ENCODE assay signal across 30 mouse cellular contexts in genomic region chr17:47715037-47715436, GRCm38 (mm10). TPM values are rescaled to one million over a fixed set of nuclear protein-coding genes. Genes with fewer than 3 reads are reported as not detected.
DNase-seq lines count a peak whose midpoint lies in the region; ATAC-seq and TF ChIP-seq lines count a peak whose summit lies in the region.
"Had no signal": no experiment of that assay in that cellular context is flagged by ENCODE, and none has a peak within 500 bp of the region (broad histone marks: within the 10 kb centered on the region; RNA-seq: fewer than 3 reads in every experiment).

No protein-coding gene starts in this region.

- H3K27ac ChIP-seq in bone marrow macrophage, adult 2 months (ENCODE audit: insufficient read depth, low read depth, low read length) = 0 out of 2 replicates have a peak overlapping the region, but pooled peaks have one; percentile 24
- H3K27ac ChIP-seq: embryonic facial prominence, embryonic 10.5 days; embryonic facial prominence, embryonic 12.5 days; forebrain, embryonic 13.5 days; forebrain, embryonic 15.5 days had no signal

- peak; percentile 83 for ATAC-seq in granulocyte monocyte progenitor cell, adult 5-6 weeks (replicated peaks; ENCODE audit: poor library complexity, severe bottlenecking)
- ATAC-seq in megakaryocyte progenitor cell, adult 5-6 weeks (replicated peaks; ENCODE audit: poor library complexity) = peak; percentile 72
- ATAC-seq: activated CD4-positive, CD25-positive, alpha-beta regulatory T cell, adult 4 months; CD4-positive, CD25-positive, alpha-beta regulatory T cell, adult 4 months; forebrain, embryonic 13.5 days; forebrain, embryonic 15.5 days; forebrain, postnatal 0 days; Patski had no signal

- no peak overlapping the region for H3K4me3 ChIP-seq in bone marrow macrophage, adult 2 months (ENCODE audit: insufficient read depth, low read length)
- H3K4me3 ChIP-seq: embryonic facial prominence, embryonic 10.5 days; embryonic facial prominence, embryonic 12.5 days; forebrain, embryonic 13.5 days; forebrain, embryonic 15.5 days had no signal

- DNase-seq in heart, adult 11 months = no peak
- no peak for DNase-seq in left cerebral cortex, postnatal 25 days (ENCODE audit: low spot score in 2 of 2)
- DNase-seq: adrenal gland, adult 8-10 months; adrenal gland, postnatal 14 days; adrenal gland, postnatal 36 days; B cell, adult 2 months; cerebellum, adult 11 months; cerebellum, adult 18-20 months; cerebellum, adult 8-10 months; cerebellum, adult 9-11 months; cerebellum, postnatal 14 days; cerebellum, postnatal 36 days; forebrain, postnatal 0 days had no signal

- H3K4me1 ChIP-seq in bone marrow macrophage, adult 2 months (ENCODE audit: control insufficient read depth, insufficient read depth, low read length) = peaks cover 16% of the 10 kb centered on the region
- H3K4me1 ChIP-seq: embryonic facial prominence, embryonic 12.5 days; forebrain, embryonic 13.5 days; forebrain, embryonic 15.5 days had no signal

- no peak for TF ChIP-seq CTCF in bone marrow macrophage, adult 2 months (IDR thresholded peaks at IDR 0.05; ENCODE audit: low read depth, low read length)

- no peak for TF ChIP-seq POLR2A in bone marrow macrophage, adult 2 months (IDR thresholded peaks at IDR 0.05; ENCODE audit: borderline replicate concordance, low read depth, low read length)

- intact Hi-C loops in left cerebral cortex, postnatal 25 days (cut with DNase I) = no loop called here

RNA-seq across cellular contexts. Expression of gene Pgc, which starts 11.6 kb away (rescaled TPM):
- polyA plus RNA-seq in bone marrow macrophage, adult 2 months (2012; ENCODE audit: insufficient read depth, insufficient read length, missing spikeins) = not detected in 2 replicates
- not detected in 2 replicates for total RNA-seq in granulocyte monocyte progenitor cell, adult 5-6 weeks (2014; fragmentation: Nextera tagmentation)
- total RNA-seq in granulocyte monocyte progenitor cell, adult 5-6 weeks (2017) = not detected in 2 replicates
- total RNA-seq in megakaryocyte progenitor cell, adult 5-6 weeks (2015) = not detected in 2 replicates
- total RNA-seq in megakaryocyte progenitor cell, adult 5-6 weeks (2017) = not detected in 2 replicates
- total RNA-seq in left cerebral cortex, postnatal 25 days (2021) = not detected
- total RNA-seq: adrenal gland, adult 18-20 months; adrenal gland, adult 8-10 months; adrenal gland, postnatal 14 days; adrenal gland, postnatal 36 days; CH12.LX; forebrain, postnatal 0 days; G1E had no signal
- polyA plus RNA-seq: activated CD4-positive, CD25-positive, alpha-beta regulatory T cell, adult 4 months; brain, embryonic 14.5 days; CD4-positive, CD25-positive, alpha-beta regulatory T cell, adult 4 months; cortical plate, adult 2 months; embryonic facial prominence, embryonic 12.5 days; embryonic facial prominence, embryonic 14.5 days; forebrain, embryonic 11.5 days; forebrain, embryonic 13.5 days; forebrain, embryonic 15.5 days; forebrain, postnatal 0 days; G1E; Patski had no signal

RNA-seq across cellular contexts. Expression of gene Prickle4, which starts 20.5 kb away (rescaled TPM):
- 2.9 and 3.2 TPM in 2 replicates for polyA plus RNA-seq in bone marrow macrophage, adult 2 months (2012; ENCODE audit: insufficient read depth, insufficient read length, missing spikeins)
- not detected in 2 replicates for total RNA-seq in granulocyte monocyte progenitor cell, adult 5-6 weeks (2014; fragmentation: Nextera tagmentation)
- 0.62 TPM in 1 of 2 replicates, not detected in the other for total RNA-seq in granulocyte monocyte progenitor cell, adult 5-6 weeks (2017)
- 0.15 and 0.64 TPM in 2 replicates for total RNA-seq in megakaryocyte progenitor cell, adult 5-6 weeks (2015)
- 0.33 and 1.4 TPM in 2 replicates for total RNA-seq in megakaryocyte progenitor cell, adult 5-6 weeks (2017)
- 1 to 10 TPM; 4.2 to 5.7 TPM for total RNA-seq in left cerebral cortex, postnatal 25 days (2021)
- total RNA-seq: G1E had no signal
- polyA plus RNA-seq: activated CD4-positive, CD25-positive, alpha-beta regulatory T cell, adult 4 months; CD4-positive, CD25-positive, alpha-beta regulatory T cell, adult 4 months; embryonic facial prominence, embryonic 10.5 days; forebrain, embryonic 13.5 days had no signal

RNA-seq across cellular contexts. Expression of gene Gm21981, which starts 20.8 kb away (rescaled TPM):
- 0.58 and 0.97 TPM in 2 replicates for polyA plus RNA-seq in bone marrow macrophage, adult 2 months (2012; ENCODE audit: insufficient read depth, insufficient read length, missing spikeins)
- not detected in 2 replicates for total RNA-seq in granulocyte monocyte progenitor cell, adult 5-6 weeks (2014; fragmentation: Nextera tagmentation)
- total RNA-seq in granulocyte monocyte progenitor cell, adult 5-6 weeks (2017) = 1.0 TPM in 1 of 2 replicates, not detected in the other
- total RNA-seq in megakaryocyte progenitor cell, adult 5-6 weeks (2015) = 0.54 TPM in 1 of 2 replicates, not detected in the other
- total RNA-seq in megakaryocyte progenitor cell, adult 5-6 weeks (2017) = not detected in 2 replicates
- 1 to 10 TPM; 3.3 to 3.8 TPM for total RNA-seq in left cerebral cortex, postnatal 25 days (2021)
- polyA plus RNA-seq: activated CD4-positive, CD25-positive, alpha-beta regulatory T cell, adult 4 months; CD4-positive, CD25-positive, alpha-beta regulatory T cell, adult 4 months had no signal

RNA-seq across cellular contexts. Expression of gene Tfeb, which starts 21.8 kb away (rescaled TPM):
- polyA plus RNA-seq in bone marrow macrophage, adult 2 months (2012; ENCODE audit: insufficient read depth, insufficient read length, missing spikeins) = 43.2 and 48.4 TPM in 2 replicates
- total RNA-seq in granulocyte monocyte progenitor cell, adult 5-6 weeks (2014; fragmentation: Nextera tagmentation) = 6.7 and 9.4 TPM in 2 replicates
- 6.9 and 7.8 TPM in 2 replicates for total RNA-seq in granulocyte monocyte progenitor cell, adult 5-6 weeks (2017)
- 6.5 and 7.5 TPM in 2 replicates for total RNA-seq in megakaryocyte progenitor cell, adult 5-6 weeks (2015)
- total RNA-seq in megakaryocyte progenitor cell, adult 5-6 weeks (2017) = 7.5 and 10.9 TPM in 2 replicates
- 10 to 100 TPM in 1 of 2 experiments, 1 to 10 TPM in 1; 8.2 to 11.5 TPM for total RNA-seq in left cerebral cortex, postnatal 25 days (2021)

RNA-seq across cellular contexts. Expression of gene Frs3, which starts 26.2 kb away (rescaled TPM):
- 3.1 and 8.4 TPM in 2 replicates for polyA plus RNA-seq in bone marrow macrophage, adult 2 months (2012; ENCODE audit: insufficient read depth, insufficient read length, missing spikeins)
- total RNA-seq in granulocyte monocyte progenitor cell, adult 5-6 weeks (2014; fragmentation: Nextera tagmentation) = 0.15 TPM in 1 of 2 replicates, not detected in the other
- total RNA-seq in granulocyte monocyte progenitor cell, adult 5-6 weeks (2017) = 0.22 TPM in 1 of 2 replicates, not detected in the other
- total RNA-seq in megakaryocyte progenitor cell, adult 5-6 weeks (2015) = 0.22 and 0.72 TPM in 2 replicates
- total RNA-seq in megakaryocyte progenitor cell, adult 5-6 weeks (2017) = 0.12 and 0.61 TPM in 2 replicates
- total RNA-seq in left cerebral cortex, postnatal 25 days (2021) = 10 to 100 TPM; 22.0 to 24.2 TPM
- polyA plus RNA-seq: activated CD4-positive, CD25-positive, alpha-beta regulatory T cell, adult 4 months had no signal
